Mouse (Mus musculus) thymus, adult 18-20 months (tissue): ENCODE data around the gene Cc2d1a.

Experiments used
- DNase-seq, 2 experiments: peaks; one replicate each; pipeline ENCODE4 v3.0.0; 2022; ENCODE audit warnings: mixed read lengths in 2 of 2

Cc2d1a gene

GRCm38 (mm10) chr8:84103601-84104000, 44.1 kb downstream of the Cc2d1a start:
- no peak for DNase-seq

- DNase-seq: no peak
Observed at GRCm38 (mm10) chr8:84101476-84102270, 46.1 kb downstream of the Cc2d1a start.

GRCm38 (mm10) chr8:84098376-84098775, 49.4 kb downstream of the Cc2d1a start:
- DNase-seq: no peak

GRCm38 (mm10) chr8:84096061-84096460, 51.7 kb downstream of the Cc2d1a start:
- DNase-seq: no peak

GRCm38 (mm10) chr8:84090585-84090984, 57.2 kb downstream of the Cc2d1a start:
- no peak for DNase-seq

GRCm38 (mm10) chr8:84089277-84089676, 58.5 kb downstream of the Cc2d1a start:
- DNase-seq: no peak

- no peak for DNase-seq
Observed at GRCm38 (mm10) chr8:84087821-84088220, 59.9 kb downstream of the Cc2d1a start.

GRCm38 (mm10) chr8:84087156-84087555, 60.6 kb downstream of the Cc2d1a start:
- DNase-seq: no peak

- DNase-seq: no peak
Observed at GRCm38 (mm10) chr8:84084341-84085115, 63.2 kb downstream of the Cc2d1a start.

GRCm38 (mm10) chr8:84083829-84084241, 63.9 kb downstream of the Cc2d1a start:
- DNase-seq: no peak
